Mouse (Mus musculus) thymus, postnatal 4 days (tissue): Measurements from ENCODE around the gene Tecpr2.

Experiments used
- DNase-seq: peaks from one replicate; pipeline ENCODE4 v3.0.0; 2021

Gene Tecpr2

GRCm38 (mm10) chr12:110865571-110865970, 23.5 kb upstream of the Tecpr2 start:
- DNase-seq: no peak

GRCm38 (mm10) chr12:110865989-110866388, 23.1 kb upstream of the Tecpr2 start:
- no peak for DNase-seq

- DNase-seq: no peak
Measured at GRCm38 (mm10) chr12:110870107-110870506, 19.0 kb upstream of the Tecpr2 start.

GRCm38 (mm10) chr12:110871247-110871646, 17.8 kb upstream of the Tecpr2 start:
- DNase-seq: no peak

- no peak for DNase-seq
Measured at GRCm38 (mm10) chr12:110875351-110875750, 13.7 kb upstream of the Tecpr2 start.

- DNase-seq: no peak
Measured at GRCm38 (mm10) chr12:110882291-110882690, 6.8 kb upstream of the Tecpr2 start.

GRCm38 (mm10) chr12:110885251-110885650, 3.8 kb upstream of the Tecpr2 start:
- DNase-seq: no peak

- DNase-seq: no peak
Measured at GRCm38 (mm10) chr12:110888106-110888505, 958 bp upstream of the Tecpr2 start.

GRCm38 (mm10) chr12:110888606-110889005, 458 bp upstream of the Tecpr2 start:
- no peak for DNase-seq

- no peak for DNase-seq
Measured at GRCm38 (mm10) chr12:110891887-110892286, 2.8 kb downstream of the Tecpr2 start.

GRCm38 (mm10) chr12:110902106-110902505, 13.0 kb downstream of the Tecpr2 start:
- no peak for DNase-seq

- DNase-seq: peak; percentile 45
Measured at GRCm38 (mm10) chr12:110903536-110903935, 14.5 kb downstream of the Tecpr2 start.

- DNase-seq: no peak
Measured at GRCm38 (mm10) chr12:110907845-110908244, 18.8 kb downstream of the Tecpr2 start.

- no peak for DNase-seq
Measured at GRCm38 (mm10) chr12:110909962-110910361, 20.9 kb downstream of the Tecpr2 start.

- DNase-seq: no peak
Measured at GRCm38 (mm10) chr12:110915761-110916160, 26.7 kb downstream of the Tecpr2 start.

- no peak for DNase-seq
Measured at GRCm38 (mm10) chr12:110920254-110920653, 31.2 kb downstream of the Tecpr2 start.

- no peak for DNase-seq
Measured at GRCm38 (mm10) chr12:110921572-110921971, 32.5 kb downstream of the Tecpr2 start.

- DNase-seq: no peak
Measured at GRCm38 (mm10) chr12:110932820-110933219, 43.8 kb downstream of the Tecpr2 start.

- DNase-seq: peak; percentile 72
Measured at GRCm38 (mm10) chr12:110935983-110936620, 47.0 kb downstream of the Tecpr2 start.

- DNase-seq: no peak
Measured at GRCm38 (mm10) chr12:110937496-110937895, 48.4 kb downstream of the Tecpr2 start.

GRCm38 (mm10) chr12:110939385-110939784, 50.3 kb downstream of the Tecpr2 start:
- no peak for DNase-seq

GRCm38 (mm10) chr12:110940869-110941268, 51.8 kb downstream of the Tecpr2 start:
- DNase-seq: no peak

- DNase-seq: no peak
Measured at GRCm38 (mm10) chr12:110946216-110946615, 57.2 kb downstream of the Tecpr2 start.

- DNase-seq: no peak
Measured at GRCm38 (mm10) chr12:110948082-110948909, 59.2 kb downstream of the Tecpr2 start.

GRCm38 (mm10) chr12:110948910-110949201, 59.8 kb downstream of the Tecpr2 start:
- DNase-seq: no peak
